Mouse (Mus musculus): ENCODE data around the gene Tpd52l1. TPM values are rescaled to one million over a fixed set of nuclear protein-coding genes. Genes with fewer than 3 reads are reported as not detected.

Gene Tpd52l1
- total RNA-seq, 2 experiments from 2014 or later = 28.0 to 29.4 TPM

DNA sequence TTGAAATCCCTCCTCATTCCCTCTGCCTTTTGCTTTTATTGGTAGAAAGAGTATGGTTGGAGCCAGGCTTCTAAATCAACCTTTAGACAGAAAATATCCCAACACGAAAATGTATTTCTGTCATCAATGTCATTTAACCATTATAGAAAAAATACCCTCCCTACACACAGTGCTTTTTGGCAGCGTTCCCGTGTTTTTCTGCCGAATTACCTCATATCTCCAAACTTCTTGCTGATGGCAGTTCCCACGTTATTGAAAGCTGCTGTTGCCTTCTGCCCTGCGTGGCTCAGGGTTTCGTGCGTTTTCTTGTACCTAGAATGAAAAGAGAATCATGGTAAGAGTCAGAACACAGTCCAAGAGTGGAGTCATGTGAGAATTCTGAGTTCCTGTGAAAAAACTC is 99.4 kb downstream of the Tpd52l1 start:
- DNase-seq = no peak

DNA sequence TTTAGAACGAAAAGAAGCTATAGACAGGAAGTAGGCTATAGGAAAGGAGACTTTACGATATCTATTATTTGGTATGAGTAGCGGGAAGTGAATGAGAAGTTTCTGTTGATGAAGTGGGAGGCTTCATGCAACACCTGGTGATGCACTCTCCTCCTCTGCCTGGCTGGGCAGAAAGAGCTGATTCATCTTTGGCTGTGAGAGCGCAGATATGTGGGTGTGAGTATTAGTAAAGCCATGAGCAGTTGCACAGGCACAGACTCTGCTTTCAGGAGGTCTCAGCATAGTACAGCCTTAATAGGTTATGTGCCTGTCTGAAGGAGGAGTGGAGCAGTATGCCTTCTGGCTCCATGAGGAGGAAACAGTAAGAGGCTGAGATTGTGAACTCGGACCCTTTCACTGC is 109.3 kb downstream of the Tpd52l1 start:
- no peak for DNase-seq

DNA sequence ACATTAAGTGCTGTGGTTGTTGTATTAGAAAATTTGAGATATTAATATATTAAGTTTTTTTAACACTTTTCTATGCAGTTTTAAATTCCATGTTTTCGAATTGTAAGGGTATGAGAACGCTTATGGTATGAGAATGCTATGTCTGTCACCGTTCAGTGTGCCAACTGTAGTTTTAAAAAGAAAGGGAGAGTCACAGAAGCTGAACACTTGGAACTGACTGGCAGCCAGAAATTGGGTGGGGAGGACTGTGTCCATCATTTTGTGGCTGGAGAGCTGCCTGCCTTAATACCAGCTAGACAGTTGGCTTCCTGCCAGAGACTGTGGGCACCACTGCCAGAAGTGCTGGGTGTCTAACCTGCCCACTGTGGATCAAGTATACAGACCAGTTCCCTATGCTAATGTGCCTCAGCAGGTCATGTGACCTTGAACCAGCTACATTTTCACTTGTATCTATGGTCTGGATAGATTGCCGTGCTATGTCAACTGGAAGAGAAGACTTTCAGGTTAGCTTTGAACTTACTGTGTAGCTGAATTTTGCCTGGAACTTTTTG is 114.5 kb downstream of the Tpd52l1 start:
- peak; percentile 20 for DNase-seq

DNA sequence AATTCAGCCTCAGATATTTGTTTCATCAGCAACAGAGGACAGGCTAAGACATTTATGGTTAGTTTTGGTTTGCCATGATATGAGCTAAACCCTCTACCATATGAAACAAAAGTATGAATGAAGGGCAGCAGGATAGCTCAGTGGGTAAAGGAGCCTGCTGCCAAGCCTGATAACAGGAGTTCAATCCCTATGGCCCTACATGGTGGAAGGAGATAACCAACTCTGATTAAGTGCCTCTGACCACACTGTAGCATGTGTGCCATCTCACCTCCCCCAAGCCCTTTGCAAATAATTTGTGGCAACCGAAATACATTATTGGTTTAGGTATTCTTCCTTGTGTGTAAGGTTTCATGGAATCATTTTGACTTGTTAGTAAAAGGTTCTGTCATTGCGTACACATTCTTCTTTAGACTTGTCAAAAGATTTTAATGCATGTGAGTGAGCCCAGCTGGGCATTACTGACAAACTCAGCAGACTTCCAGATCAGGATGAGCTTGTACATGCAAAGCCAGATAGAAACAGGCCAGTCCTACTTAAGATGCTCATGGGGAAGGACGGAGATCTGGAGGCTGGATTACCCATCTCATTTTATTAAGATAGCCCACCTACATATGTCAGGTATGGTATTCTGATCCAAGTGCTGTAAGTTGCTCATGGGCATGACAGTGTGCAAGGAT is 115.3 kb downstream of the Tpd52l1 start:
- no peak for DNase-seq

DNA sequence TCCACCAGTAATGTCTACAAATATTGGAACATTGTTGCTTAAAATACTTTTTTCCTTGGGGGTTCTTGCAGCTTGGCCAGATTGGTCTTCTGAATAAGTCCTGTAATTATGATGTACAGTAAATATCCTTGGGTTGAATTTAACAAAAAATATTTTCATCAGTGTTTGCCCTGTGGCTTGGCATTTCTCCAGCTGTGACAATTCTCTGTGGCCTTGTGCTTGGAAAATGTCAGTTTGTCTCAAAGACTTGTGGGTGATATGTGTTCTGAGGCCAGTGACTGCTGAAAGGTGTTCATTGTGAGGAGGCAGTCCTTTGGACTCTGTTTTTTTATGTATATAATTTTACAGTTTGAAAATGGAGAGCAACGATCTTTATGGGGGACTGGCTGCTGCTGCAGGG is 116.3 kb downstream of the Tpd52l1 start:
- no peak for DNase-seq

DNA sequence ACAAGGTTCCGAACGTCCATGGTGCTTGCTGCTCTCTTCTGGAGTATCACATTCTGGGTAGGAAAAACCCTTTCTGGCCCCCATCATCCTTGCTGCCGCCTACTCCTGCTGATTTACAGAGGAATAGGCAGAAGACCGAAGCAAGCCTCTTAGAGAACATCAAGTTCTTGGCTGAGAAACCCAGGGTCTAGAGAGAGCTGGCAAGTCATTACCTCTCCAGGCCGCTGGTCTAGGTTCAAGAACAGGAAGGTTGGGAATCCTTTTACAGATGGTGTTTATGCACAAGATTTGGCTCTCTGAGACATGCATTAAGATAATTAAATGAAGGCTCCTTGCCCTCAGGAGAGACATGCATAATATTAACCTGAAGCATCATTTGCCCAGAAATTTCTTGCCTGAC is 127.3 kb downstream of the Tpd52l1 start:
- no peak for DNase-seq

DNA sequence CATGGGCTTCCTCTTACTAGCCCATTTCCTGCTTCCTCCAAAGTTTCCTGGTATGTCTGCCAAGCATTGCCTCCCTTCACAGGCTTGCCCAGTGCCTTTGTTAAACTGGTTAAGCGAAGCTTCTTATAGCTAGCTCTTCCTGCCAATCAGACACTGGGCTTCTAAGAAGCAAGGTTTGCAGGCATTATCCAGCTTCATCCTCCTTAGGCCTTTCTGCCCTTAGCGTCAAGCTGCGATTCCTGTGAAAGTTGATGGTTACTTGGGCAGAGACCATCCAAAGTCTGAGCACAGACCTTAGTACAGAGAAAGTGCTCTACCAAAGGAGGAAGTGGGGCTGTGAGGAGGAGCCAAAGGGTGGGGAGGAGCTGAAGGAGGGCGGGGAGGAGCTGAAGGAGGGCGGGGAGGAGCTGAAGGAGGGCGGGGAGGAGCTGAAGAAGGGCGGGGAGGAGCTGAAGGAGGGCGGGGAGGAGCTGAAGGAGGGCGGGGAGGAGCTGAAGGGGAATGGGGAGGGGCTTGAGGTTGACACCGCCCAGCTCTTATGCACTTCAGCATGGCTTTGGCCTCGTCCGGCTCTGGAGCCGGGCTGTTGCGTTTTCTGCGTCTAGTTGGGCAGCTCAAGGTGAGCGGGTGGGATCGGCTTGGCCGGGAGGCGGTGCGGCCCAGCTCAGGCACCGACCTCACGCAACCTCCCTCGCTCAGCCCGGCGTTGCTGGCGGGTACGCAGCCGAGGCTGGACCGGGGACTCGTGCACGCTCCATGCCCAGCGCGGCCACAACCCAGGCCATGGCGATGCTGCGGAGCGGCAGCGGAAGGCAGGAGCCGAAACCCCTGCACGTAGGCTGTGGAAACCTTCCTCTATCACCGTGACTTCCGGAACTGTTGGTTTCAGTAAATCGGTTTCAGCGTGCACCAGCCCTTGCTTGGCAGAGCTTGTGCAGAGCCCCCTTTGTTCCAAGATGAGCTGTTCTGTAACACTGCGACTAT is 132.6 kb downstream of the Tpd52l1 start, which contains the start of gene Hddc2:
Hddc2 (plus strand) TSS at position 519 of the 984 bp plus-strand sequence.
- peak; percentile 72 for DNase-seq

DNA sequence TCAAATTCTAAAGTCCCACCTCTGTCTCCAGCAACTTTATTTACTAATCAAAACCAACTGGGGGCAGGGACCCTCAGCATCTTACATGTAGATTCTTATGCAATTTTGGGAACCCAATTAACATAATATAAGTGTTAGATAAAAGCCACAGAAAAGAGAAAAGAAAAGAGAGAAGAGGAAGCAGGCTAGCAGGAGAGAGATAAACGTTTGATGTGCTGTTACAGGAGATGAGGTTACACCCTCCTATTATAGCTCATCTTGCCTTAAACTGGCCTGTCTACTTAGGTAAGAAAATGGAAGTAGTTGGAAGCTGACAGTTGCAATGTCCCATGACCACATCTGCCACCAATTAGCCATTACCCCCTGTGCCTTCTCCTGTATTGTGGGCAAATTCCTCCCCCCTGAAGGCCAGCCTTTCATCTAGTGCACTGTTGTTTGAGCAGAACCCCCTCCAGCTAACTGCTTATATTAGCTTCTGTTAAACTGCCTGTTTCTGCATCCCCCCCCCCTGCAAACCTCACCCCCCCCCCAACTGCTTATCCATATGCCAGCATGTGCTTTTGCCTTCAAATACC is 138.6 kb downstream of the Tpd52l1 start:
- DNase-seq = no peak

DNA sequence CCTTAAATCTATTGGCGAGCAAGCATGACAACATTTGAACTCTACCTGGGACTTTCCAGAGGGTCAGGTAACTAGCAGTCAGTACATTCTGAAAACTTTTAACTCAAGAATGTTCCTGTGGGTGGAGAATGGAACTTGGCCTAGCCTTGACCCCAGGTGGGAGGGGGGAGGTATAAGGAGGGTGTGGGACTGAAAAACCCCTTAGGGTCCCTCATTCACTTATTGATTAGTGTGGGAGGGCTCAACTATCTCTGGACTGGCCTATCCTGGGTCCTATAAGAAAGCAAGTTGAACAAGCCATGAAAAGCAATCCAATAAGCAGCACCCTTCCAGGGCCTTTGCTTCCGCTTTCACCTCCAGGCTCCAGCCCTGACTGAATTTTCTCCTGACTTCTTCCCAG is 142.3 kb downstream of the Tpd52l1 start:
- no peak for DNase-seq

DNA sequence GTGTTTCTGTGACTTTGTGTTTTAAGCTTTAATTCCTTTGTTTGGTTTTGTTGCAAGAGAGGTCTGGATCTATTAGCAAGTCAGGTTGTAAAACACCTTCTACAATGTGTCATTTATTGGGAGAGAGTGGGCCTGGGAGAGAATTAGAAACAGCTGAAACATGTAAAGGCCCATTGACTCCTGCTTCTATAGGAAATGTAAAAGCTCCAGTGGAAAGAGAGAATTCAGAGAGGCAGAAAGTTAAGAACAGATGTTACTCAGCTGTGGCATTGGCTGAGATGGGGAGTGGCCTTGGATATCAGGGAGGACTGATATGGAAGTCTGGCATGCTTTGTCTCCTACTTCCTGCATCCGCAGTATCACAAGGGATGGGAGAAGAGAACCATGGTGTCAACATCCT is 145.5 kb downstream of the Tpd52l1 start:
- no peak for DNase-seq

DNA sequence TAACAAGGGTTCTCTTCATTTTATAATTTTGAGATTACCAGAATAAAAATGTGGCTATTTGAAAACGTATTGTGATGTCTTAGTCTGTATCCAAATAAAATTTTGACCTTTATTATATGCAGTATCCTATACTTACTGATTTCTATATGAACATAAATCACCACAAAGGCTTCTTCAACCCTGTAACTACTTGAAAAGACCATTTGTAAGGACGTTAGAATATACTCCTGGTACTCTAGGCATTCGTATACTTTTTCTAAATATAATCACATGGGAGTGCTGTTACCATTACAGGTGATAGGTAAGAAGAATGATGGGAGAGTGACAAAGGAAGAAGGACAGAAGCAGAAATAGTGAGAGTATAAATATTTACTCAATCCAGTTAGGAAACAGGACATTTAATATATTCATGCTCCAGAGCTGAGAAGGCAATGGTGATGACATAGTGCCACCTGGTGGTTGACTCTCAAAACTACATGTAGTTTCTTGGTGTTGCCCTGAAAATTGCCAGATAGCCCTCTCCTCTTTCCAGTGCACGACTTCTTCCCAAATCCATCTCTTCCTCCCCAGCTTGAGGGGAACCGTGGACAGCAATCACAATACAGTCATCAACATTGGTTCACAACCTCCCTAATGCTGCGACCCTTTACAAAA is 146.7 kb downstream of the Tpd52l1 start:
- peak; percentile 46 for DNase-seq

DNA sequence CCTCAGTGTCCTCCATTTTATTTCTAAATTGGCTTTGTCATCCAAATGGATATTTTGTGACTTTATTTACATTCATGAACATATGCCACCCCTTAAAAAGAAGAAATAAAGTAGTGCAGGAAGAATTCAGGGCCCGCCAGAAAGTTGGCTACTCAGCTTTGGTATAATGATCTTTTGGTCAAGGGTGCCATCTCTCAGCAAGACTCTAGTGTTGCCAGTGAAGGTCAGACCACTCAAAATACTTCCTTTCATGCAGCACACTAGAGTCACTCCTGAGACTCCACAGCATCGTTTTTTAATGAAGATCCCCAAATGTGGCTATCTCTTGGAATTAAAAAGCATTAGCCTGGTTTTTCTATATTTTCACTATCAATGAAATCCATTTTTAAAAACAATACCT is 147.5 kb downstream of the Tpd52l1 start:
- no peak for DNase-seq

DNA sequence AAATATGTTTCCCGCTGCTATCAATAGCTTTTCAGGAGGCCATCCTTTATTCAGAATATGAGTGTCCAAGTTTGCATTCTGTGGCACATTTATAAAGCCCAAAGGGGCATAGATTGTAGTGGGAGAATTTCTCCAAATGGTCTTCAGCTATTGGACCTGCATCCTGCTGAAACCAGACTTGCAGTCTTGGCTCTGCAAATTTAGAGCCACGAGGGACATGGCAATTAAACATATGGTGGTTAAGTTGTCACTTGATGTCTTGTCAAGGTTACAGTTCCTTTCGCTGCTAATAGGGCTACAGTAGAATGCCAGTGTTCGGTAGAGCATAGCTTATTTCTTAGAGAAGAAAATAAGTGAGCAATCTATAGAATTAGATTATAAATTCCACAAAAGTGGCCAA is 148.7 kb downstream of the Tpd52l1 start:
- DNase-seq = no peak

DNA sequence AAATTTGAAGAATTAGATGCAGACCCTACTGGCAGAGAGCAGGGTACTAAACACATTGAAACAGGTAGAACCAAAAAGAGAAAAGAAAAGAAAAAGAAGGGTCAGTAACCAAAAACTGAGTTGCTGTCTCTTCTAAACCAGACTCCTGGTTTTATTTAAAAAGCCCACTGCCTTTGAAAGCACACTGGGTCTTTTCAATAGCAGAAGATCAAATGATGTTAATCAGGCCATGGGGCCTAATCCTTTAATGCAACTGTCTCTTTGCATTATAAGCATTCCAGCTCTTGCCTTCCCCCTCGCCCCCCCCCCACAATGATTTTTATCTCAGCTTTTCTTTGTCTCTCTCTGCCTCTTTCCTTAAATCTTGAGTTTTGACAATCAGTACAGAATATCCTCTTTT is 149.3 kb downstream of the Tpd52l1 start:
- no peak for DNase-seq

DNA sequence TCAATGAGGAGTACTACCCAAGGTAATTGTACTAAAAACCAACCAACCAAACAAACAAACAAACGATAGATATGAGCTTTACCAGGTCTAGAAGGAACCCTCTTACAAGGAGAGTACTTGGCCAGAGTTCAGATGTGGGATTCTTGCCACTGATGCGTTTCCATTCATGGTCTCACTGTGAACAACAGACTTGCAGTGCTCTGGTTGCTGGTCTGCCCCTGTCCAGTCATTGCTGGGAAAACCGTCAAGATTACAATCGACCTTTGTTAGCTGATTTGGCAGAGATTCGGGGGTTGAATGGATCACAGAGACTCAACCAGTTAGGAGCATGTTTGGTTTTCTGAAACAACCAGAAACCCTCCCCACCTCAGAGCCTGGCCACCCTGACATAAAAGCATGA is 150.1 kb downstream of the Tpd52l1 start:
- DNase-seq = no peak

DNA sequence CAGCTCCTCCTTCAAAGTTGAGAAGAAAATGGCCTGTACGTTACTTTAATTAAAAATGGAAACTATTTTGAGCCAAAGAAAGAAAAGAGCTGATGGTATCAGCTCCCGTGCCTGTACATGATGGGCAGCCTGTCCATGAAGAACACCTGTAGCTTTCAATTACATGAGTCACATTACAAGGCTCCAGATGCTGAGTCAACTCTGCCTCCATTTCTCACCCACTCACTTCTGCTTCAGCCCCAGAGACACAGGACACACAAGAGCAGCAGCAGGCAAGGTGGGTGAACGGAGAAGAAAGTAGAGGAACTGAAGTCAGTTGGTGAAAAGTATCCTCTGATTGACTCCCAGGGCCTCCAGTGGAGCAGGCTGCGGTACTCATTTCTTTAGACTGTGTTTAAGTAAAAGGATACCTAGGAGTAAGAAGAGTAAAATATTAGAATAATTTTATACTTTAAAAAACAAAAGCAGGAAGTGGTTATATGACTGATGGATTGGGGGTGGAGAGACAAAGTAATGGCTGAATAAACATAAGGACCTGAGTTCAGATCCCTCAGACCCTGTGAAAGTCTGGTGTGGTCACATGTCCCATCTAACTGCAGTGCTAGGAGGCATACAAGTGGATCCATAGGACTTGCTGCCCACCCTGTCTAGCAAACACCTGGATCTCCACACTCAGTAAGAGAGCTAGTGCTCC is 156.9 kb downstream of the Tpd52l1 start:
- DNase-seq = no peak

DNA sequence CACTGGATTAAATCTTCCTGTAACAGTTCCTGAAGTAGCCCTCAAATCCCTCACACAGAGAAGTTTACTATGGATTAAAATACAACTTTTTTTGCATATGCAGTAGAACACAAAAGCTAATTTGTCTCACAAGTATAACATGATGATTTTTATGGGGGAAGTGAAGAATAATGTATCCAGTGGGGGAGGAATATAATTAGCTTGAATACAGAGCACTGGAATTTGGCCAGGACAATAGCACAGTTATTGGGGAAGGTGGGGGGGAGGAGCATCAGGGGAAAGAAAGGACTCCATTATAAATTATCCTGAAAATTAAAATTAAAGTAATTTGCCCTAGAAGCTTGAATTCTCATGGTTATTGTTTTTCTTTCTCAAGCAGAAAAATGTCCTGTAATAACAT is 158.0 kb downstream of the Tpd52l1 start:
- DNase-seq = no peak

Measured in gastrocnemius, postnatal 10 days (tissue).